Mouse (Mus musculus): ENCODE data around the gene Tiprl. TPM values are rescaled to one million over a fixed set of nuclear protein-coding genes. Genes with fewer than 3 reads are reported as not detected.
A peak's percentile ranks its signal among the peaks of the same experiment; 100 is the strongest.

Gene Tiprl
- total RNA-seq (2017) = 79.0 and 80.1 TPM in 2 replicates

DNA sequence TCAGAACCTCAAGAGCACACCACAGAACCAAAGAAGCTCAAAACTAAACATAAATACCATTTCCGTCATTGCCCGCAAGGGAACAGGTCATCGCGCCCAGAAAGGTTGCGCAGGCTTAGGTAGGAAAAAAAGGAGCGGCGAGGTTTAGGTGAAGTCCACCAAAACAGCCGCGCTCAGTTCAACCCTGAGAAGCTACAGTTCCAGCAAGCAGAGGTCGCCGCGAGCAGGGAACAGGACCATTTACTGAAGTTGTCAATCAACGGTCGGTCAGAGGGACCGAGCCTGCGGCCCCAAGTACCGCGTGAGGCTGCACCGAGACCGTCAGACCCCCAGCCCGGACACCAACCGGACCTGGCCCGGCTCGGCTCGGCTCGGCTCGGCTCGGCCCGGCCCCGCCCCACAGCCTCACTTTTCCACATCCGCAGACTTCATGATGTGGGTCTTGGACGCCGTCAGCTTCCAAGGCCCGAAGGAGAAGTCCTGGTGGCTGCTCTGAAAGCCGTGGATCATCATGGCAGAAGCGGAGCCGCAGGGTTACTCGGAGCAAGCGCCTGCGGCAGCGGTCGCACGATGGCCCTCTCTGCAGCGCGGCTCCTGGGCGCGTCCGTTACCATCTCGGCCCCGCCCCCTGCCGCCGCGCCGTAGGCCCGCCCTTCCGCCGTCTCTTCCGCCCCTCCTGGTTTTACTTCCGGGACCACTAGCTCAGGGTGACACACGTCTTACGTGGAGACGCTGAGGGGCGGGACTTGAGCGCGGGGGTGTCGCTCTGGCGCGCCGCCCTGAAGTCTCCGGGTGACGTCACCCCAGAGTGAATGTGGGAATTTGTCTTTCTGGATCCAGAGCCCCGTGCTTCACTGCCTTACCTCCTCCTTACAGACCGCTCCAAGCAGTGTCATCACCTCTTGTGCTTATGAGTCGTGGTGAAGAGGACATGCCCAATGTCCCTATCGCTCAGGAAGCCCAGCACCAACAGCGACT lies at the start of gene Tiprl:
Tiprl (minus strand) TSS at position 676 of the 978 bp plus-strand sequence.
- ATAC-seq (replicated peaks; ENCODE audit: low read depth, poor library complexity, severe bottlenecking) = peak; percentile 95

DNA sequence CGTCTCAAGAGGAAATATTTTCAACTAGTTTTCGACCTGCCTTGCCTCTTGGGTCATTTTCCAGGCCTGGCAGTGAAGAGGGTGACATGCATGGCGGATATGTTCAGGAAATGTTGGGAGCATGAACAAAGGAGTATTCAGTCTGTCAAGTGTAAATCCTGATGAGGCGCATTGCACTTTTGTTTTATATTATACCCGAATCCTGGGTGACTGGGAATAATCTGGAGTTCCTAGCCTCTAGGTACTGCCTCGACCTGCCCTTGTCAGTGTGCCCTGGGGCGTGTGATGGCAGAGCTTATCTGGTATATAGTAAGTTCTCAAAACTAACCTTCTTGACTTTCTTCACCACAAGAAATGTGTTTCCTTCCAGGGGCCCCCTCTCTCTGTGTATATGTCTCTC lies 47.3 kb upstream of the Tiprl start:
- no peak for ATAC-seq (replicated peaks; ENCODE audit: low read depth, poor library complexity, severe bottlenecking)

DNA sequence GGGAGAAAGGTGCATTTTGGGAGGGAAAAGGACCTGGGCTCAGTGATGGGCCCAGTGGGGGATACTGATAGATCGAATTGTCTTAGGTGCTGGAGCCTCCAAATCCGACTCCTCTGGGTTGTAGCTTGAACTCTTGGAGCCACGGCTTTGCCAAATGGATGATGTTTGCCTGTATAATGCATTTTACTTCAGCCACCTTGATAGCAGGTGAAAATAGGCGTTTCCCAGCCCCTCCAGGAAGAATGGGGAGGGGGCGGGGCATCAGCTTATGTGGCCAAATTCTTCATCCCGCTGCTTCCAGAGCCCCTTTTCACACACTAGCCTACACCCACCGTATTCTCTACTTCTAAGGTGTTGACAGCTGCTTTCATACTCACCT lies 46.2 kb upstream of the Tiprl start:
- ATAC-seq (replicated peaks; ENCODE audit: low read depth, poor library complexity, severe bottlenecking) = no peak

DNA sequence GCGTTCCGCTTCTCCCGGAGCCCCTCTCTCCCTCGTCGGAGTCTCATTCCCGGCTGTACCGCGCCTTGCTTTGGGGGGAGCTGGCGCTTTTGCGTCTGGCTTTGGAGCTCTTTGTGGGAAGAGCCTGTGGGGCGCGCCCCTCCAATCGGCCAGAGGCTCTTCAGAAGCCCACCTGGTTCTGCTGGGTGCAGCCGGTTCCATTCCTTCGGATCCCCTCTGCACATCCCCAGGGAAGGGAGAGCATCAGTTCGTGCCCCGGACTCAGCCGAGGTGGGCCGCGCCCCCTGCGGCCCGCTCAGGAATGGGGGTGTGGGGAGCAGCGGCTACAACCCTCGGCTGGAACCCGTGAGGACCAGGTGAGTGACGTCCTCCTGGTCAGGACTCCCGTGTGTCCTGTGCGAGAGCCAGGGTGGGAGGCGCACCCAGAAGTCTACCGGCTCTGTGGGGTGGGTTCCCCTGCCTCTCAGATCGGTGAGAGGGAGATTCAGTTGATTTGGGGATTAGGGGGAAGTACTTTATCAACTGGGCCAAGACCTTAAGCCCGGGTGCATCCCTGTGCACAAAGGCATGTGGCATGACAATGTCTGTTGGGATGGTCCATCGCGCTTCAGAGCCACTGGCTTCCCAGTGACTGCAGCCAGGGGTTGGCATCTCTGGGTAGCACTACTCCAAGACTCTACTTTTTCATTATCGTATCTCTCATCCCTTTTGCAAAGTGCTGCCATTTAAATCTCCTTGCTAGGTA lies 45.6 kb upstream of the Tiprl start:
- ATAC-seq (replicated peaks; ENCODE audit: low read depth, poor library complexity, severe bottlenecking) = peak; percentile 34

DNA sequence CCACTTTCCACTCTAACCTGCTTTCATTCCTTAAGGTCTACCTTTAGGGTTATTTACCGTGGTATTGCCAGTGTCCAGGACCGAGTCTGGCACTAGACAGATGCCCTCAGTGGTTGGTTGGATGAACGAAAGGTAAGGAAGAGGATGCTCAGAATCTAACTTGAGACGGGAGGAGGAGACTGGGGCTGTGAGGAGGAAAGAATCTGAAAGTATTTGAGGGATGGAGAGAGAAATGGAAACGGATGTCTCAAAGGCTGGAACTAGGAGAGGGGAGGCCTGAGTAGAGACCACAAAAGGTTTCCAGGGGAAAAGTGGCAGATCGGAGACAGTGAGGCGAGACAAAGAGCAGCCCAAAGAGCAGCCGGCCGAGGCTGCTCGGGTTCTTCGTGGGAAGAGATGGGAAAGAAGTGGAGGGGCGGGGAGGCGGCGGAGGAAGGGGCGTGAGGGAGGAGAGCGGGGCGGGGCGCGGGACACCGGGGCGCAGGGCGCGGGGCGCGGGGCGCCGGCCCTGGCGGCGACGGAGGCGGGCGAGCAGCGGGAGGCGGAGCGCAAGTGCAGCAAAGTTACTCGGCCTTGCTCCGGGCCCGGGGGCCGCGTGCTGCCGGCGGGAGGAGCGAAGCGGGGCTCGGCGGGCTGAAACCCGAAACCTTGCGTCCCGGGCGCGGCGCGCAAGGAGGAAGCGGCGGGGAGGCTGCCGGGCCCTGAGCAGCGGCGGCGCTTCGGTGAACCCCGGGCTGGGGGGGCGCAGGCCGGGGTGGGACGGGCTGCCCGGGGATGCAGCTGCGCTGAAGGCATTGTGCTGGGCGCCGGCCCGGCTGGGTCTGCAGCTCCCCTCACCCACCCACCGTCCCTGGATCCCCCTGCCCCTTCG lies 44.8 kb upstream of the Tiprl start:
- ATAC-seq (replicated peaks; ENCODE audit: low read depth, poor library complexity, severe bottlenecking) = peak; percentile 69

DNA sequence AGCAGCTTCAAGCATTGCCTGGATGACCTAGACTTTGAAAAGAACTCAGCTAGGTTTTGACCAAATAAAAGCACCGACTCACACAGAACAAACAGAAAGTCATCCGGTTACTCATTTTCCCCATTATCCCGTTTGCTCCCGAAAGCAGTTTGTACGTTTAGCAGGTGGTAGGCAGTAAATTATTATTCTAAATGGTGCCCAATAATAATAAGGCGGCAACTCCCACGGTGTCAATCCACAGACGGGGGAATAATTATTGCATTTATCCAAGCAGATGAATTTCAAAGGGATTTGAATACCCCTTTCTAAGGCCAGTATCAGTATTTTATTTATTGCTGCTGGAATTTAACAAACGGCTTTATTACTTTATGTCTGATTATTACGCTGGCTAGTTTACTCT lies 43.9 kb upstream of the Tiprl start:
- no peak for ATAC-seq (replicated peaks; ENCODE audit: low read depth, poor library complexity, severe bottlenecking)

GRCm38 (mm10) chr1:165274946-165275345 lies 38.1 kb upstream of the Tiprl start:
- ATAC-seq (replicated peaks; ENCODE audit: low read depth, poor library complexity, severe bottlenecking) = no peak

DNA sequence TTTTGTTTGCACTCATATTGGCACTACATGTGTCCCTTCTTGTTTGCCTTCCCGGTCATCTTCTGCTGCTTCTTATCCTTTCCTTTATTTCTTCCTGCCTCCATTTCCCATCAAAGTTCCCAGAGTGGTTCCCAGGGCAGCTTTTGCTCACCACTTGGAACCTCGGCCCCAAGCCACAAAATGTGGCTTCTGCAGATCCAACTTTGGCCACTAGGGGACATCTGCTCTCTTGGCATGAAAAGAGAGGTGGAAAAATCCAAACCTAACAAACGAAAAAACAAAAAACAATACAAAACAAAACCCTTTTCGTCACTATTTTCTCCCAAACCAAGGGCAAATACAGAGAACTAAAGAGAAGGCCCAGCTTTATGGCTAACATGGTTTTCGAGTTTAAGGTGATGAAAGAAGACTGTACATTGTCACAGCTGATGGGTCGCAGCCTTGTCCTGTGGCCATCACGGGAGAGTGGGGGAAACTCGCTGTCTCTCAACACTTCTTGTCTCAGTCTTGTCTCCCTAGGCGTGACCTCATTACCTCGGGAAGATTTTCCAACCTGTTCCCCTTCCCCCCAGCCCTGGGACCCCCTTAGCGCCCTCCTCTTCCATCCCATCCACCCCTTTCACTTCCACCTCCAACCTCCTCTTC lies 15.4 kb upstream of the Tiprl start:
- ATAC-seq (replicated peaks; ENCODE audit: low read depth, poor library complexity, severe bottlenecking) = peak; percentile 89

GRCm38 (mm10) chr1:165250546-165250945 lies 13.8 kb upstream of the Tiprl start:
- no peak for ATAC-seq (replicated peaks; ENCODE audit: low read depth, poor library complexity, severe bottlenecking)

- ATAC-seq (replicated peaks; ENCODE audit: low read depth, poor library complexity, severe bottlenecking) = no peak
Observed at GRCm38 (mm10) chr1:165248842-165249241, 12.0 kb upstream of the Tiprl start.

DNA sequence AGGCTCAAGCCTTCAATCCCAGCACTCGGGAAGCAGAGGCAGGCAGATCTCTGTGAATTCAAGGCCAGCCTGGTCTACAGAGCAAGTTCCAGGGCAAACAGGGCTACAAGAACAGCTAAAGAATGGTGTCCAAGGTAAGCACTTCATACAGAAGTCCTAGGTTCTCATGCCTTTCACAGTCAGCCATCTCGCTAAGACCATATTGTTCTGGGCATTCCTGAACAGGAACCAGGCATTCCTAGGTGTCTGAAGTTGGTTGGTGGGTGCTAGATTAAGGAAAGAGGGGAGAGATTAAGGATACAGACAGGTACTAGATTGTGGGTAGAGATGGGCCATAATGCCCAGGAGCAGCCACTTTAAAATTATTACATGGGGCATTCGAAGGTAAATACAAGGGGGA lies 11.0 kb upstream of the Tiprl start:
- ATAC-seq (replicated peaks; ENCODE audit: low read depth, poor library complexity, severe bottlenecking) = no peak

- ATAC-seq (replicated peaks; ENCODE audit: low read depth, poor library complexity, severe bottlenecking) = no peak
Observed at GRCm38 (mm10) chr1:165247085-165247484, 10.3 kb upstream of the Tiprl start.

DNA sequence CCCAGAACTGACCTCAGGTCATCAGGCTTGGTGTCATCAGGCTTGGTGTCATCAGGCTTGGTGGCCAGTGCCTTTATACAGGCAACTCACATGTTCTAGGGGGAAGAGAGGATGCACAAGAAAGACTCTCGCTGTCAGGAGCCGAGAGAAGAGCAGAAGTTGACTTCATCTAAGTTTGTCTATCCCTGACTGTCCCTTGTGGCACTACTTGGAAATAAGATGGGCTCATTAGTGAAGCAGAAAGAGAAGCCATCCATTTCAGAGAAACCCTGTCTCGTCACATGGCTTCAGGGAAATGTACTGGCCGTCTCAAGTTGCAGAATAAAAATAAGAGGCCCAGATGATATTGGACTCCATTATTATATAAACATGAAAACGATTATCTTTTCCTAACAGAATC lies 9.8 kb upstream of the Tiprl start:
- ATAC-seq (replicated peaks; ENCODE audit: low read depth, poor library complexity, severe bottlenecking) = no peak

DNA sequence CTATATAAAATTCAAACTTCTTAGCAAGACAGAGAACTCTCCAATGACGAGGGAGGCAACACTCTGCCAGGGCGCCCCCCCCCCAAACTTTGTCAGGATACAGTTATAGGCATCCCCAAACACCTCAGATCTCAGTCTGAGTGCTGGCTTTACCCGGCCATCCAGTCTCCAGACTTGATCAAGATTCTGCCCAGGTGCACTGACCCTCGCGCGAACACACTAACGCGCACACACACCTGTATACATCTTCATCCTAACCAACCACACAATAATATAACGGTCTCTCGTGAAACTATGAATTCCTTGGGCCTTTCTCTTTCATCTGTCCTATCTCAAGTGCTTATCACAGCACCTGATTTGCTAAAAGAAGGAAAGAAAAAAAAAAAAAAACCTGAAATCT lies 950 bp downstream of the Tiprl start:
- no peak for ATAC-seq (replicated peaks; ENCODE audit: low read depth, poor library complexity, severe bottlenecking)

GRCm38 (mm10) chr1:165233806-165234205 lies 3.0 kb downstream of the Tiprl start:
- ATAC-seq (replicated peaks; ENCODE audit: low read depth, poor library complexity, severe bottlenecking) = no peak

DNA sequence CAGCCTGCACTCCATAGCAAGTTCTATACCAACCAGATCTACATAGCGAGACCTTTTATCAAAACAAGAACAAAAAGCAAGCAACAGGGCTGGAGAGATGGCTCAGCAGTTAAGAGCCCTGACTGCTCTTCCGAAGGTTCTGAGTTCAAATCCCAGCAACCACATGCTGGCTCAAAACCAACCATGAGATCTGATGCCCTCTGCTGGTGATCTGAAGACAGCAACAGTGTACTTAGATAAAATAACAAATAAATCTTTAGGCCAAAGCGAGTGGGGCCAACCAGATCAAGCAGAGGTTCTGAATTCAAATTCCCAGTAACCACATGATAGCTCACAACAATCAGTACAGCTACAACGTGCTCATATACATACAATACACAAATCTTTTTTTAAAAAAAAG lies 6.1 kb downstream of the Tiprl start:
- ATAC-seq (replicated peaks; ENCODE audit: low read depth, poor library complexity, severe bottlenecking) = no peak

- no peak for ATAC-seq (replicated peaks; ENCODE audit: low read depth, poor library complexity, severe bottlenecking)
Observed at GRCm38 (mm10) chr1:165229577-165229976, 7.2 kb downstream of the Tiprl start.

DNA sequence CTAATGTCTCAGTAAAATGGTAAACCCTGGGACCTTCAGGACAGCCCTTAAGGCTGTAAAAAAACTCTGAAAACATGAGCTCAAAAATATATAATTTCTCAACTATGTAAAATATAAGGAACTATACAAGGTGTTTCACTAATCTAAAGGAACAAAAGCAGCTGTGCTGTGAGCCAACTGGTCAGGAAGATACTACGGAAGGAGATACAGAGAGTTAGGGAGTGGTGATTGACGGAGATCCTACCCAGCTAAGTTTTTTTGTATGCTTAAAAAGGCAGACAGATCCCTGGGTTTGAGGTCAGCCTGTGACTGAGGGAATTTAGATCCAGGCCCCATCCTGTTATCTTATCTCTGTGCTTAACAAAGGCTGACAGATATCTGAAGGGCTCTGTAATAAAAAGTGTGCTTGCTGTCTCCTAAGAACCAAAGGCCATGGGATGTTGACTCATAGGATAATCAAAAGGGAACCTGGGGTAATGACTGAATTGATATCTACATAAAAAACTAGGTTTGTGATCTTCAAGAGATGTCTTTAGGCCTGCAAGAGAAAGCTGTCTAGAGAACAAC lies 19.7 kb downstream of the Tiprl start:
- no peak for ATAC-seq (replicated peaks; ENCODE audit: low read depth, poor library complexity, severe bottlenecking)

DNA sequence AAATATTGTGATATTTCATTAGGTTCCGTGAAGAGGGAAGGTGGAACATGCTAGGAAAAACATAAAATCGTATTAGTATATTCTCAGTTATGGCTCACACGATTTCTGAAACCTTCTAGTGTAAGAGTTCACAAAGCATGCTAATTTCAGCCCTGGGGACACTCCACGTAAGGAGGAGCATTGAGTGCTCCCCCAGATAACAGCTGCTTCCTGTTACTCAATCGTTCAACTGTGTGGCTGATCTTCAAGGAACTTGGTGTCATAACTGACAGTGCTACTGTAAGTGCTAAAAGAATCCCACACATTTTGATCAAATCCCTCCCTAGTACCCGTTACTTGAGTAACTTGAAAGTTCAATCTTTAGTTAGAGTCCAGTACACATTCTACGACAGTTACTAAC lies 21.0 kb downstream of the Tiprl start:
- ATAC-seq (replicated peaks; ENCODE audit: low read depth, poor library complexity, severe bottlenecking) = peak; percentile 91

All from common myeloid progenitor, adult 5-6 weeks (primary cell).